Mouse (Mus musculus) ES-E14 (cell line): ENCODE results near the gene Hoxd10. TPM values are rescaled to one million over a fixed set of nuclear protein-coding genes. Genes with fewer than 3 reads are reported as not detected.

Experiments
- DNase-seq: peaks from one replicate; pipeline ENCODE4 v3.0.0-alpha.2; 2013; ENCODE audit warnings: low read depth, low spot score
- H3K27ac ChIP-seq: 2 replicates; pipeline ENCODE4 v1.5.1; 2012; ENCODE audit warnings: low read depth, mild to moderate bottlenecking, low read length, moderate library complexity, mixed read lengths; ENCODE audit not compliant: poor library complexity, insufficient read depth, severe bottlenecking
- H3K36me3 ChIP-seq: 2 replicates; pipeline ENCODE4 v1.6.1; 2012; ENCODE audit warnings: mild to moderate bottlenecking, low read length, moderate library complexity, mixed read lengths; ENCODE audit not compliant: control insufficient read depth, poor library complexity, insufficient read depth, severe bottlenecking
- H3K4me1 ChIP-seq, 2 experiments: fragments of 150-350 bp in 1 of 2; sonication (generic) in 1 of 2; 2 replicates each; pipeline ENCODE4 v1.6.1; 2012; ENCODE audit warnings: low read length in 2 of 2, mild to moderate bottlenecking in 1 of 2, mixed read lengths in 1 of 2; ENCODE audit not compliant: control insufficient read depth in 2 of 2, insufficient read depth in 2 of 2, poor library complexity in 1 of 2
- H3K4me3 ChIP-seq, 2 experiments: fragments of 150-350 bp in 1 of 2; sonication (generic) in 1 of 2; 2 replicates each; pipeline ENCODE4 v1.5.1; 2012; ENCODE audit warnings: low read length in 2 of 2, low read depth in 1 of 2, mild to moderate bottlenecking in 1 of 2, mixed read lengths in 1 of 2; ENCODE audit not compliant: insufficient read depth in 1 of 2, poor library complexity in 1 of 2, severe bottlenecking in 1 of 2
- H3K9ac ChIP-seq: 2 replicates; pipeline ENCODE4 v1.6.1; 2012; ENCODE audit warnings: low read depth, mild to moderate bottlenecking, low read length, mixed read lengths; ENCODE audit not compliant: poor library complexity, insufficient read depth, severe bottlenecking
- H3K9me3 ChIP-seq: fragments of 150-350 bp; sonication (generic); 2 replicates; pipeline ENCODE4 v1.6.1; 2012; ENCODE audit warnings: low read depth, mild to moderate bottlenecking, low read length; ENCODE audit not compliant: control insufficient read depth, insufficient read depth
- CHD2 ChIP-seq: IDR thresholded peaks from 2 replicates; pipeline ENCODE4 v1.6.1; 2014; ENCODE audit warnings: mild to moderate bottlenecking, low read depth, low read length, inconsistent platforms
- HCFC1 ChIP-seq: IDR thresholded peaks from 2 replicates; pipeline ENCODE4 v1.6.1; 2012; ENCODE audit warnings: low read length, inconsistent platforms, borderline replicate concordance; ENCODE audit not compliant: insufficient read depth
- MAFK ChIP-seq: IDR thresholded peaks from 2 replicates; pipeline ENCODE4 v1.6.1; 2014; ENCODE audit warnings: mild to moderate bottlenecking, low read depth, low read length, inconsistent platforms; ENCODE audit not compliant: insufficient read depth
- ZC3H11A ChIP-seq: IDR thresholded peaks from 2 replicates; pipeline ENCODE4 v1.6.1; 2012; ENCODE audit warnings: low read depth, mild to moderate bottlenecking, inconsistent platforms, low read length, borderline replicate concordance
- ZNF384 ChIP-seq: IDR thresholded peaks from 2 replicates; pipeline ENCODE4 v1.6.1; 2012; ENCODE audit warnings: low read depth, low read length, inconsistent platforms
- in situ Hi-C, 2 experiments: fragments of 600-800 bp; cut with MboI; formaldehyde crosslinking; loops; one replicate each; pipeline ENCODE4 v1.15.1; 2025; ENCODE audit warnings: low sequenced_read_pairs in 2 of 2, inconsistent platforms in 1 of 2; ENCODE audit not compliant: unreplicated experiment in 2 of 2
- total RNA-seq: library from RNA; depleted of rRNA; stranded (reverse); fragments of 300-350 nt; gene quantifications from 2 replicates; pipeline ENCODE4 v1.2.3, GENCODE M21; 2012

The Hoxd10 gene
- total RNA-seq, 1 experiment, result 0.40 TPM

DNA sequence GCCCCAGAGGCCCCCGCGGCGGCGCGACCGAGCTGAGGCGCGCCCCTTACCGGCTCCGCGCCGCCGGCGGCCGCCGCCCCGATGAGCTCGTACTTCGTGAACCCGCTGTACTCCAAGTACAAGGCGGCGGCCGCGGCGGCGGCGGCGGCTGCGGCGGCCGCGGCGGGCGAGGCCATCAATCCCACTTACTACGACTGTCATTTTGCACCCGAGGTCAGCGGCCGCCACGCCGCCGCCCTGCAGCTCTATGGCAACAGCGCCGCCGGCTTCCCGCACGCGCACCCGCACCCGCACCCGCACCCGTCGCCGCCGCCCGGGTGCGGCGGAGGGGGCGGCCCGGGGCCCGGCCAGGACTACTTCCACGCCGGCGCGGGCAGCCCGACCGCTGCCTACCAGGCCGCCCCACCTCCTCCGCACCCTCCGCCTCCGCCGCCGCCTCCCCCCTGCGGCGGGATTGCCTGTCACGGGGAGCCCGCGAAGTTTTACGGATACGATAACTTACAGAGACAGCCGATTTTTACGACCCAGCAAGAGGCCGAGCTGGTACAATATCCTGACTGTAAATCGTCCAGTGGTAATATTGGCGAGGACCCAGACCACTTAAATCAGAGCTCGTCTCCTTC lies 13.9 kb downstream of the Hoxd10 start:
- no peak for TF ChIP-seq ZC3H11A
- TF ChIP-seq ZNF384, result no peak
- no peak for TF ChIP-seq HCFC1
- TF ChIP-seq CHD2, result no peak
- no peak for TF ChIP-seq MAFK
- Histone ChIP-seq H3K9me3 (no peaks in the 10 kb centered on the region), H3K36me3 (no peaks in the 10 kb centered on the region), H3K4me1 (peaks cover 0 to 5% of the 10 kb centered on the region in 2 experiments; a peak in 1 of 4 replicates), H3K4me3 (peak overlapping the region; percentile 18 to 79), H3K9ac (peak overlapping the region; percentile 67), H3K27ac (no peak overlapping the region)
- DNase-seq, result no peak
- in situ Hi-C loops, result loop anchor here (25.0 kb wide), 2 partner anchors 607 to 882 kb away; no protein-coding TSS in a partner anchor

DNA sequence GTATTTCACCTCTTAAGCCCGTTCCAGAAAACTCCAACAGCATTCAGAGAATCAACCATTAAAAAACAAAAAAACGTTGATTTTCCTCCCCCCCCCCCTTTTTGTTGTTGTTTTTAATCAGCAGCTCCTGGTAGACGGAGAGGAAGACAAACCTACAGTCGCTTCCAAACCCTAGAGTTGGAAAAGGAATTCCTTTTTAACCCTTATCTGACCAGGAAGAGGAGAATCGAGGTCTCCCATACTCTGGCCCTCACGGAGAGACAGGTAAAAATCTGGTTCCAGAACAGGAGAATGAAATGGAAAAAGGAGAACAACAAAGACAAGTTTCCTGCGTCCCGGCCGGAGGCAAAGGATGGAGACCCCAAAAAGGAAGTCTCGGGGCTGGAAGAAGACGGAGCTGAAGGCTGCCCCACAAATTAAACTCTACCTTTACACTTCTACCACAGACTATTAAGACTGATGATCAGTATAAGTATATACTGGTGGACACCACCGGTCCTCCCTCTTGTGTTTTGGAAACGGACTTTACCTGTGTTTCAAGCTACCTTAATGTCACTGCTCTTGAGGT lies 14.8 kb downstream of the Hoxd10 start:
- TF ChIP-seq MAFK (no peak), ZC3H11A (no peak)
- H3K9ac ChIP-seq, result no peak overlapping the region
- H3K27ac ChIP-seq, result no peak overlapping the region
- H3K36me3 ChIP-seq, result no peaks in the 10 kb centered on the region
- in situ Hi-C loops, result loop anchor here (25.0 kb wide), 2 partner anchors 606 to 881 kb away; no protein-coding TSS in a partner anchor
- H3K4me3 ChIP-seq, result no peak overlapping the region
- H3K9me3 ChIP-seq, result no peaks in the 10 kb centered on the region
- no peak for DNase-seq
- H3K4me1 ChIP-seq, result peaks cover 0 to 5% of the 10 kb centered on the region in 2 experiments; a peak in 1 of 4 replicates

DNA sequence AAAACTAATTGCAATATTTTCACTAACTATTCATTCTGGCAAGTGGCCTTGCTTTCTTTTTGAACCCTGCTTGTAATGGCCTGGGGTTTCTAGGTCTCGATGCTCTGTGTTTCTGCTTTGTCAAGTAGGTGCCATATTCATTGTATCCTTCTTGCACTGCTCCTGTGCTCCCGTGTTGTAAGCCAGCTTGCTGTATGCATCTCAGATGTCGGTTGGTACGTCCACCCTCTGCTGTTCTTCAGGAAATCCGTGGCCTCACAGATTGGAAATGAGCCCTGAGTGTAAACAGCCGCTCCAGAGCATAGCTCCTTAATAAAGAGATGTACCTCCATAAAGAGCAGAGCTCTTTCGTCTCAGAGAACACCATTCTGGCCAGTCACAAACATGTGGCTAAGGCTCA lies 15.9 kb downstream of the Hoxd10 start:
- TF ChIP-seq HCFC1 (no peak), ZNF384 (no peak), MAFK (no peak), ZC3H11A (no peak), CHD2 (no peak)
- Histone ChIP-seq H3K9me3 (no peaks in the 10 kb centered on the region), H3K9ac (no peak overlapping the region), H3K36me3 (no peaks in the 10 kb centered on the region), H3K4me1 (peaks cover 0 to 7% of the 10 kb centered on the region in 2 experiments; a peak in 1 of 4 replicates), H3K4me3 (no peak overlapping the region), H3K27ac (no peak overlapping the region)
- in situ Hi-C loops, result loop anchor here (25.0 kb wide), 2 partner anchors 605 to 880 kb away; no protein-coding TSS in a partner anchor
- DNase-seq, result no peak

DNA sequence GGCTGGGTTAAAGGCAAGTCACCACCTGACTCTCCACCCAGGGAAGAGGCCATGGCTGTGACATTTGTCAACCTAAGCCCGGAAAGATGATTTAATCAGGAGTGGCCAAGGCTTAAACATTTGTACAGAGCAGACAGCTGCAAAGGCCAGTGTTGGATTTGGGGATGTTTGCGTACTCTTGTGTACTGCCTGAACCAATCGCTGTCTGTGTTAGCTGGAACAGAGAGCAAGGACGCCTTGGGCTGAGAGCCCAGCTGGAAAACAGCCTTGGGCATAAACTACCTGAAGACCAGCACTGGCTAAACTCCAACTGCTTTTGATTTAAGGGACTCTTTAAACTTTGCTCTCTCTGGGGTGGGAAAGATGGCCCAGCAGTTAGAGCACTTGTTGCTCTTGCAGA lies 17.0 kb downstream of the Hoxd10 start:
- no peak overlapping the region for H3K9ac ChIP-seq
- DNase-seq, result no peak
- TF ChIP-seq MAFK, result no peak
- no peak for TF ChIP-seq HCFC1
- H3K9me3 ChIP-seq, result no peaks in the 10 kb centered on the region
- H3K36me3 ChIP-seq, result no peaks in the 10 kb centered on the region
- H3K4me3 ChIP-seq, result no peak overlapping the region
- H3K27ac ChIP-seq, result no peak overlapping the region
- H3K4me1 ChIP-seq, result peaks cover 0 to 7% of the 10 kb centered on the region in 2 experiments; a peak in 1 of 4 replicates
- in situ Hi-C loops, result loop anchor here (25.0 kb wide), 2 partner anchors 604 to 879 kb away; no protein-coding TSS in a partner anchor
